Mouse (Mus musculus): ENCODE measurements around the gene Rpl9.

The Rpl9 gene

DNA sequence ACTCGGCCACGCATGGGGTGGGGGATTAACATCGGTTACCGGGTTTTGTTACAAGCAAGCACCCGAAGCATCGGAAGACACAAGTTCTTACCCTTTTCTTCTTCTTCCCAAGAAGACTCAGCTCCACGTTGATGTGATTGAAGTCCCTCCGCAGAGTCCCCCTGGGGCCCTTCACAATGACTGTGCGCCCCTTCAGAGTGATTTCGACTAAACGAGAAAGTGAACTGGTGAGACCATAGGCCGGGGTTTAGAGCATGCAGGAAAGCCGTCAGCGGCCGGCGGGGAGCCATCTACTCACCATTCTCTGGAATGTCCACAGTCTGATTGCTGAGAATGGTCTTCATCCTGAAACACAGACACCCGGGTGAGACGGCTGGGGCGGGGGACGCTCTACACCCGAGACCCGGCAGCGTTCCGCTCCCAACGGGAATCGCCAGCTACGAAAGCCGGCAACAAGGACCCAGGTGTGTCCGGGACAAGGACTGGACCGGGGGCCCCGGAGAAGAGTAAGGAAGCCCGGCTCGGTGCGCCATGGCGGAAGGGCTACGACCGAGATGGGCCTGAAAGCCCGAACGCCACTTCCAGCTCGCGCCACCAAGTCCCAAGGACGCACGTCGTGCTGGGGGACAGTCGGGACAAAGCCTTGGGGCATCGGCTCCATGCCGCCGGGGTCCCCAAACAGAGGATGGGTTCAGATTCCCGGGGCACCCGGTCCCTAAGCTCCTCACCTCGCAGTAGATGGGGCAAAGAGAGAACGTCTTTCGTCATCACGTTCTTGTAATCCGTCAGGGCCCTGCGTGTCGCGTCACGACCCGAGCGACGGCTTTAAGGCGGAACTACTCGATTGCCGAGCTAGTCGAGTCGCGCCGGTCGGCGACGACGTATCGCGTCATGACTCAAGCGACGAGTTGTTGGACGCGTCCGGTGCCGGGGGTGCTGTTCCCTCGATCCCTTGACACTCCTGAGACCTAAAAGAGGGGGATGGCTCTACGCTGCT, at the start of gene Rpl9, which contains the start of gene Lias:
TSS of gene Rpl9 (minus strand) at position 797 of the 997 bp plus-strand sequence.
TSS of gene Lias (plus strand) at position 850 of the 997 bp plus-strand sequence.
- Histone ChIP-seq H3K4me3 (replicated peaks; ENCODE audit: low read length) (peak within 1 kb of the TSS; percentile 99), H3K9me3 (ENCODE audit: low read length) (no peaks in the 10 kb centered on the region), H3K4me1 (replicated peaks; ENCODE audit: low read depth, low read length) (peaks cover 39% of the 10 kb centered on the region), H3K27me3 (ENCODE audit: insufficient read depth, low read length) (no peaks in the 10 kb centered on the region), H3K36me3 (ENCODE audit: insufficient read depth, low read length) (peaks cover 71% of the 10 kb centered on the region)
- no peak for TF ChIP-seq CTCF (conservative IDR thresholded peaks at IDR 0.05; ENCODE audit: low read length)
- TF ChIP-seq NANOG (IDR thresholded peaks at IDR 0.05; ENCODE audit: borderline replicate concordance, low read length), result no peak
- TF ChIP-seq POU5F1 (IDR thresholded peaks at IDR 0.05; ENCODE audit: borderline replicate concordance, low read length), result no peak

DNA sequence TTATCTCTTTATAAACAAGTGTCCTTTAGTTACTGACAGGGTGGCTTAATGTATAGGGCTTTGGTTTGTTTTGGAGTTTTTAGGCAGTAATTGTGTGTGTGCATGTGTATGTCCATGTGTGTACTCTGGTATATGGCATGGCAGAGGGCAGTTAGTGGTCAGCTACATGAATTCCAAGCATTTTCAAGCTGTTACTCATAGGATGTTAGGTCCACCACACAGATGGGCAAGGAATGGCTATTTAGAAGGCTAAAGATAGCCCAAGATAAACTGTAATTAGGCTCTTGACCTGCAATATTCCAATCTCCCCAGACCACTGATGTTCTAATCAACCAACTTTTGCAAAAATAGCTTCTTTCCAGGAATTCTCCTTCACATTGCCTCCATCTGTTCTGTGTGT, 46.8 kb upstream of the Rpl9 start:
- H3K27me3 ChIP-seq (ENCODE audit: insufficient read depth, low read length), result peaks cover 64% of the 10 kb centered on the region
- no peak overlapping the region for H3K4me3 ChIP-seq (replicated peaks; ENCODE audit: low read length)
- H3K9me3 ChIP-seq (ENCODE audit: low read length), result no peaks in the 10 kb centered on the region
- peaks cover 33% of the 10 kb centered on the region for H3K4me1 ChIP-seq (replicated peaks; ENCODE audit: low read depth, low read length)
- no peaks in the 10 kb centered on the region for H3K36me3 ChIP-seq (ENCODE audit: insufficient read depth, low read length)
- TF ChIP-seq NANOG (IDR thresholded peaks at IDR 0.05; ENCODE audit: borderline replicate concordance, low read length), result no peak
- TF ChIP-seq POU5F1 (IDR thresholded peaks at IDR 0.05; ENCODE audit: borderline replicate concordance, low read length), result no peak
- no peak for TF ChIP-seq CTCF (conservative IDR thresholded peaks at IDR 0.05; ENCODE audit: low read length)

DNA sequence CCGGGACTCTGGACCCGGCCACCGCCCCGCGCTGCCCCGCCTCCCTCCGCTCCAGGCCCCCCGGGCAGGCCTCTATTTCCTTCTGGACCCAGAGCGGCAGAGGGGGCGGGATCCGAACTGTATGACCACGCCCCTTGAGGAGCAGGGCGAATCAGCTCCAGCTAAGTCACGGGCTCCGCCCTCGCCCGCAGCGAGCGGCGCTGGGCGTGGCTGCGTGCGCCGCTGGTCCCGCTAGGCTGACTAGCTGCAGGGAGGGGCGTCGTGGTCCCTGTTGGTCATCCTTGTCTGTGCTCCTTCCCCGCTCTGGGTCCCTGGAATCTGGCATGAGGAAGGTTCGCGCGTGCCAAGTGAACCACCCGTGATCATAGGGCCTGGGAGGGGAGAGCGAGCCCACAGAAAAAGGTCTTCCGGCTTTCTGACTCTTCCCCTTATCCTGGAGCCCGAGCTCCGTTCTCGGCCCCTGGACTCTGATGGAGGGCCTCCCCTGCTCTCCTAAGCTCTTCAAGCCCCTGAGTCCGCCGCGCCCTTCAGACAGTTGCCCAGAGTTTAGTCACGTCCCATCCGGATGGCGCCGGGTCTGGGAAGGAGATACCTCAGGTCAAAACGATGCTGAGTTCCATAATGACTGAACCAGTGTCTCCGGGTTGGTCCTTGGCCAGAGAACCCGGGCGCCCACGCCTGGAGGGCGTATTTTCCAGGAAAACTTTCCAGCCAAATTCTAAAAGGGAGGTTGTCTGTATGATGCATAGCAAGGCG, 44.7 kb upstream of the Rpl9 start, which contains the start of gene Ugdh:
TSS of gene Ugdh (minus strand) at position 144 of the 756 bp plus-strand sequence.
- Histone ChIP-seq H3K4me3 (replicated peaks; ENCODE audit: low read length) (peak within 1 kb of the TSS; percentile 90), H3K9me3 (ENCODE audit: low read length) (no peaks in the 10 kb centered on the region), H3K4me1 (replicated peaks; ENCODE audit: low read depth, low read length) (peaks cover 24% of the 10 kb centered on the region), H3K36me3 (ENCODE audit: insufficient read depth, low read length) (no peaks in the 10 kb centered on the region), H3K27me3 (ENCODE audit: insufficient read depth, low read length) (peaks cover 59% of the 10 kb centered on the region)
- no peak for TF ChIP-seq CTCF (conservative IDR thresholded peaks at IDR 0.05; ENCODE audit: low read length)
- TF ChIP-seq POU5F1 (IDR thresholded peaks at IDR 0.05; ENCODE audit: borderline replicate concordance, low read length), result no peak

DNA sequence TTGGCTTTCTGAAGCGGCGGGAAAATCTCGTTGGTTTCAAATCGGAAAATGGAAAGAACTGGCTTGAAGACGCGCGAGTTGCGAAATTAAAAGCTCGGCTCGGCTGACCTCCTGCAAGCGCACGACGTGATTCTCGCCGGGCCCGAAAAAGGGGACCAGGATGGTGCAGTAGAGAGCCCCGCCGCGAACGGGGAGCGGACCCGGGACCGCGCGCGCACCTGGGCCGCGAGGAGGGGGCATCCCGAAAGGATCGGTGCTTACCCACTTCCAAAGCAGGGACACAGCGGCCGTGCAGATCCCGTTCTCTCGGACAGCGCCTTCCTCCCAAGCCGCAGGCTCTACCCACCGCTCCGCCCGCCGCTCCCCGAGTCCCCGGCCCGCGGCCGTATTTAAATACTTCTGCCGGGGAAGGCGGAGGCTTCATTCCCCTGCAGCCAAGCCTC, 44.1 kb upstream of the Rpl9 start:
- Histone ChIP-seq H3K4me1 (replicated peaks; ENCODE audit: low read depth, low read length) (peaks cover 22% of the 10 kb centered on the region), H3K4me3 (replicated peaks; ENCODE audit: low read length) (peak overlapping the region; percentile 90), H3K36me3 (ENCODE audit: insufficient read depth, low read length) (no peaks in the 10 kb centered on the region), H3K27me3 (ENCODE audit: insufficient read depth, low read length) (peaks cover 53% of the 10 kb centered on the region), H3K9me3 (ENCODE audit: low read length) (no peaks in the 10 kb centered on the region)
- no peak for TF ChIP-seq POU5F1 (IDR thresholded peaks at IDR 0.05; ENCODE audit: borderline replicate concordance, low read length)
- no peak for TF ChIP-seq NANOG (IDR thresholded peaks at IDR 0.05; ENCODE audit: borderline replicate concordance, low read length)
- TF ChIP-seq CTCF (conservative IDR thresholded peaks at IDR 0.05; ENCODE audit: low read length), result no peak

DNA sequence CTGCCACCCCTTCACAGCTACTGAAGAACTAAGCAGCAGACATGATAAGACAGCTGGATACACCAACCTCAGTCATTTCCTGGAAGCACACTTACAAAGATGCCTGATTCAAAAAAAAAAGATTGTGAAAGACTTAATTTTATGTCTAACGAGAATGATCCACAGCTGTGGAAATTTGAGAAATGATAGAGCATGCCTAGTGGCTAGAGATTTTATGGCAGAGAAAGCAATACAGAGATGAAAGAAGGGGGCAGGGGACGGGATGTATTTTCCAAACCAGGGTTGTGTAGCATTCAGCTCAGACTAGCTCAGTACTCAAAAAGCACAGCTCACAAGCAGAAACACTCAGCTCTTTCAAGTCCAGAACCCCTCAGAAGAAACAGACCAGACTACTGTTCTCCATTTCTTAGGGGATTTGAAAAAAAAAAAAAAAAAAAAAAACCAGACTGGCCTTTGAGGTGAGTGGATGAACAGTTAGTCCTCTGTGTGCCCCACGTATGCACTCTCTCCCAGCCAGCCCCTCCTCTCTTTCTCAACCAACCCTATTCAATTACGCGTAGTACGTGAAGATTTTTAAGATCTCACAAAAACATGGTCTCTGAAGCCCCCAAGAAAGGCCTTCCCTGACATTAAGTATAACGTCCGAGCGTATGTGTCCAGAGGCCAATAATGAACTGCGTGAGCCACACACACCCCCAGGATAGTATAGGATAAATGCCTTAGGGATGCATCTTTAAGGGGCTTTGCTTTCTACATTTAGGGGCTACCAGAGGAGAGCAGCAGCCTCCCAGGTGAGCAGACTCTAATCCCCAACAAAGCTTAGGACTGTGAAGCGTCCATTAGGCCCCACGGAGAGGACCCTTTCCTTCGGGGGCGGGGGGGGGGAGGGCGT, 43.5 kb upstream of the Rpl9 start:
- TF ChIP-seq CTCF (conservative IDR thresholded peaks at IDR 0.05; ENCODE audit: low read length) (no peak), NANOG (IDR thresholded peaks at IDR 0.05; ENCODE audit: borderline replicate concordance, low read length) (no peak), POU5F1 (IDR thresholded peaks at IDR 0.05; ENCODE audit: borderline replicate concordance, low read length) (no peak)
- H3K4me3 ChIP-seq (replicated peaks; ENCODE audit: low read length), result peak overlapping the region; percentile 90
- no peaks in the 10 kb centered on the region for H3K9me3 ChIP-seq (ENCODE audit: low read length)
- no peaks in the 10 kb centered on the region for H3K36me3 ChIP-seq (ENCODE audit: insufficient read depth, low read length)
- peaks cover 46% of the 10 kb centered on the region for H3K27me3 ChIP-seq (ENCODE audit: insufficient read depth, low read length)
- H3K4me1 ChIP-seq (replicated peaks; ENCODE audit: low read depth, low read length), result peaks cover 22% of the 10 kb centered on the region

GRCm38 (mm10) chr5:65429441-65429840, 38.2 kb upstream of the Rpl9 start:
- no peaks in the 10 kb centered on the region for H3K36me3 ChIP-seq (ENCODE audit: insufficient read depth, low read length)
- no peak overlapping the region for H3K4me3 ChIP-seq (replicated peaks; ENCODE audit: low read length)
- TF ChIP-seq NANOG (IDR thresholded peaks at IDR 0.05; ENCODE audit: borderline replicate concordance, low read length), result no peak
- TF ChIP-seq POU5F1 (IDR thresholded peaks at IDR 0.05; ENCODE audit: borderline replicate concordance, low read length), result no peak
- no peak for TF ChIP-seq CTCF (conservative IDR thresholded peaks at IDR 0.05; ENCODE audit: low read length)
- H3K4me1 ChIP-seq (replicated peaks; ENCODE audit: low read depth, low read length), result peaks cover 17% of the 10 kb centered on the region
- H3K27me3 ChIP-seq (ENCODE audit: insufficient read depth, low read length), result peaks cover 14% of the 10 kb centered on the region
- no peaks in the 10 kb centered on the region for H3K9me3 ChIP-seq (ENCODE audit: low read length)

DNA sequence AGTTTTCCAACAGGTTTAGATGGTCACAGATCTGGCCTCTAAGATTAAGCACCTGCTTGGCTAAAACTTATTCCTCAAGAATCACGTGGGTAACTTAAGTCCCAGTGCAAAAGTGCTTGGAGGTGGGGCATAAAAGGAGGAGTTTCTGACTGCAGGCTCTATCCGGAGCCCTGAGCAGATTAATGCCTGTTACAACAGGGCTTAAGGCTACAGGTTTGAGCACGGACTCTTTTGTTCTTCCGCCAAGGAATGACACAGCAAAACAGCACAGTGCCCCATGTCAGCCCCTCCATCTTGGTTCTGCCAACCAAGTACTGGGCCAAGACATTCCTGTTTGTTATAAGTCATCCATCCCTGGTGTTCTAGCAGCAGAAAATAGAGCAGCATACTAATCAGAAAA, 37.1 kb upstream of the Rpl9 start:
- no peak for TF ChIP-seq CTCF (conservative IDR thresholded peaks at IDR 0.05; ENCODE audit: low read length)
- TF ChIP-seq NANOG (IDR thresholded peaks at IDR 0.05; ENCODE audit: borderline replicate concordance, low read length), result no peak
- no peak for TF ChIP-seq POU5F1 (IDR thresholded peaks at IDR 0.05; ENCODE audit: borderline replicate concordance, low read length)
- Histone ChIP-seq H3K36me3 (ENCODE audit: insufficient read depth, low read length) (0 out of 2 replicates have a peak, but pooled peaks cover 3% of the 10 kb centered on the region), H3K4me1 (replicated peaks; ENCODE audit: low read depth, low read length) (peaks cover 15% of the 10 kb centered on the region), H3K9me3 (ENCODE audit: low read length) (no peaks in the 10 kb centered on the region), H3K27me3 (ENCODE audit: insufficient read depth, low read length) (peaks cover 6% of the 10 kb centered on the region; the same call in 1 of the 2 replicates), H3K4me3 (replicated peaks; ENCODE audit: low read length) (no peak overlapping the region; the same call in 1 of the 2 replicates)
